Mouse (Mus musculus): ENCODE results near the gene Hist4h4. TPM values are rescaled to one million over a fixed set of nuclear protein-coding genes. Genes with fewer than 3 reads are reported as not detected.
A peak's percentile ranks its signal among the peaks of the same experiment; 100 is the strongest.

The Hist4h4 gene
- 0.46 and 0.56 TPM in 2 replicates for polyA plus RNA-seq (2014; fragmentation: Nextera tagmentation; extraction: Ambion mirVana)

DNA sequence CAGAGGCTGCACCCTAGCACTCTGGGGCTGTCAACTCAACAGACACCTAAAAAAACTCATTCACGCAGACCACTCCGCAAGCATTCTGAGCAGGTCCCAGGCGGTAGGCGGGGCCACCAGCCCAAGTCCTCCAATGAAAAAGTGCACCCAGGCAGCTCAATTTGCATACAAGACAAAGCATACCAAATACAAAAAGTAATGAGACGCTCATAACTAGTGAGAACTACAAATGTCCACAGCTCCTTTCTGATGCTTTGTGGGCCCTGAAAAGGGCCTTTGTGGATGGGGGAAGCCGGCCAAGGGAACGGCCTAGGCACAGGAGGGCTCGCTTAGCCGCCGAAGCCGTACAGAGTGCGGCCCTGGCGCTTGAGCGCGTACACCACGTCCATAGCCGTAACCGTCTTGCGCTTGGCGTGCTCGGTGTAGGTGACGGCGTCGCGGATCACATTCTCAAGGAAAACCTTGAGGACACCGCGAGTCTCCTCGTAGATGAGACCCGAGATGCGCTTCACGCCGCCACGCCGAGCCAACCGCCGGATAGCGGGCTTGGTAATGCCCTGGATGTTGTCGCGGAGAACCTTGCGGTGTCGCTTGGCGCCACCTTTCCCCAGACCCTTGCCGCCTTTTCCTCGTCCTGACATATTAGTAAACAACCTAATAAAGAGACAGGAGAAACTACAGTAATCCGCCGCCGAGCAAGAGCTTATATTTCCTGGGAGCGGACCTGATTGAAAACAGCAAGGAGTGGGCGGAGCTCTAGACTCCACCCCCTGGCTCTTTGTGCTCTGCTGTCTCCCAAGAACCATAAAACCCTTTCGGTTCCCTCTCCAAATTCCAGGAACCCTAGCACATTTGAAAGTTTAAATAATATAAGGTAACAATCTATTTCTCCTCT, at the start of gene Hist4h4:
TSS of gene Hist4h4 (minus strand) at position 677 of the 895 bp plus-strand sequence.
- no peaks in the 10 kb centered on the region for H3K27me3 ChIP-seq (ENCODE audit: control insufficient read depth, insufficient read depth, low read length)
- no peaks in the 10 kb centered on the region for H3K9me3 ChIP-seq (replicated peaks; ENCODE audit: control insufficient read depth, low read length)
- DNase-seq (ENCODE audit: low spot score) (peak; percentile 96), ATAC-seq (replicated peaks; ENCODE audit: insufficient number of reproducible peaks, low FRiP score, low TSS enrichment, low read depth) (peak; percentile 68)
- peak within 1 kb of the TSS; percentile 100 for H3K27ac ChIP-seq (replicated peaks; ENCODE audit: low read depth, low read length)
- no peaks in the 10 kb centered on the region for H3K36me3 ChIP-seq (replicated peaks; ENCODE audit: control insufficient read depth, insufficient read depth, low read depth, low read length)
- H3K9ac ChIP-seq (replicated peaks; ENCODE audit: low read length): peak within 1 kb of the TSS; percentile 98
- H3K4me3 ChIP-seq (ENCODE audit: low read depth, low read length): peak within 1 kb of the TSS; percentile 70
- H3K4me2 ChIP-seq (ENCODE audit: low read depth, low read length): peak within 1 kb of the TSS; percentile 92
- under 1% methylated on average over 50 of the region's 50 CpGs for WGBS
- no peaks in the 10 kb centered on the region for H3K4me1 ChIP-seq (ENCODE audit: control insufficient read depth, insufficient read depth, low read length)

DNA sequence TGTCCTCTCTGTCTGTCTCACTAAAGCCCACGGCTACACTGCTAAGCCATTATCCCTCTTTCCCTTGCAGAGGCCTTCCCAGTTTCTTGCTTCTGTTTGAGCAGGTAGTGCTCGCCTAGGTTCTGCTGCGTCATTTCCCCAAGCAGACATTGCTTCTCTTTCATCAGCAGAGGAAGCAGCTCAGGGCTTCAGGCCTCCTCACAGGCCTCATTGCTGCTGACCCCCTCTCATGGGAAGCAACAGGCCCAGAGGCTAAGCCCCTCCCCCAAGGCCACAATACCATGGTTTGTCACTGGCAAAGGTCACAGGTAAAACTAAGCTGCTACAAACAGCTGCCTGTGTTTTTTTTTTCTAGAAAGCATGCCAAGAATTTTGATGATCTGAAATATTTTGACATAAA, 48.5 kb upstream of the Hist4h4 start:
- Histone ChIP-seq H3K4me2 (ENCODE audit: low read depth, low read length) (no peak overlapping the region), H3K36me3 (replicated peaks; ENCODE audit: control insufficient read depth, insufficient read depth, low read depth, low read length) (no peaks in the 10 kb centered on the region), H3K27ac (replicated peaks; ENCODE audit: low read depth, low read length) (no peak overlapping the region), H3K27me3 (ENCODE audit: control insufficient read depth, insufficient read depth, low read length) (no peaks in the 10 kb centered on the region), H3K4me3 (ENCODE audit: low read depth, low read length) (no peak overlapping the region), H3K9me3 (replicated peaks; ENCODE audit: control insufficient read depth, low read length) (no peaks in the 10 kb centered on the region), H3K4me1 (ENCODE audit: control insufficient read depth, insufficient read depth, low read length) (peaks cover 2% of the 10 kb centered on the region; the same call in 1 of the 2 replicates), H3K9ac (replicated peaks; ENCODE audit: low read length) (no peak overlapping the region)
- ATAC-seq (replicated peaks; ENCODE audit: insufficient number of reproducible peaks, low FRiP score, low TSS enrichment, low read depth): no peak
- peak; percentile 47 for DNase-seq (ENCODE audit: low spot score)
- 27% methylated on average over 3 of the region's 3 CpGs for whole genome bisulfite sequencing

DNA sequence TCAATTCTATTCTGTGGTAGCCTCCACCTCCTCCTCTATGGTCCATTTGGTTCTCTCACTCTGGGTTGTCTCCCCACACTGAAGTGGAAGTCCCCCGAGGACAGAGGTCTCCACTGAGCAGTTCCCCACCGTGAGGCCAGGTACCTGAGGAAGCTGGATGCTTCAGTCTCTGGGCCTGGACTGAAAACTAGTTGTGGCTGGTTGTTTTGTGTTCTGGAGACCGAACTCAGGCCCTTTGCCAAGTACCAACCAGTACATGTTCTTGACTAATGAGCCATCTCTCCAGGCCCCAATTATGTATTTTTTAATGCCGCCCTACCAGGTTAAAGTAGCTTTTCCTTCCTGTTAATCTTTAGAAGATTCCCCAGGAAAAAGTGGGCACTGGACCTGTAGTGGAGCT, 48.1 kb upstream of the Hist4h4 start:
- no peak for DNase-seq (ENCODE audit: low spot score)
- WGBS: 79% methylated on average over 4 of the region's 4 CpGs
- Histone ChIP-seq H3K4me2 (ENCODE audit: low read depth, low read length) (no peak overlapping the region), H3K9ac (replicated peaks; ENCODE audit: low read length) (no peak overlapping the region), H3K36me3 (replicated peaks; ENCODE audit: control insufficient read depth, insufficient read depth, low read depth, low read length) (no peaks in the 10 kb centered on the region), H3K27ac (replicated peaks; ENCODE audit: low read depth, low read length) (no peak overlapping the region), H3K9me3 (replicated peaks; ENCODE audit: control insufficient read depth, low read length) (no peaks in the 10 kb centered on the region), H3K27me3 (ENCODE audit: control insufficient read depth, insufficient read depth, low read length) (no peaks in the 10 kb centered on the region), H3K4me1 (ENCODE audit: control insufficient read depth, insufficient read depth, low read length) (no peaks in the 10 kb centered on the region; the same call in 1 of the 2 replicates), H3K4me3 (ENCODE audit: low read depth, low read length) (no peak overlapping the region)
- no peak for ATAC-seq (replicated peaks; ENCODE audit: insufficient number of reproducible peaks, low FRiP score, low TSS enrichment, low read depth)

DNA sequence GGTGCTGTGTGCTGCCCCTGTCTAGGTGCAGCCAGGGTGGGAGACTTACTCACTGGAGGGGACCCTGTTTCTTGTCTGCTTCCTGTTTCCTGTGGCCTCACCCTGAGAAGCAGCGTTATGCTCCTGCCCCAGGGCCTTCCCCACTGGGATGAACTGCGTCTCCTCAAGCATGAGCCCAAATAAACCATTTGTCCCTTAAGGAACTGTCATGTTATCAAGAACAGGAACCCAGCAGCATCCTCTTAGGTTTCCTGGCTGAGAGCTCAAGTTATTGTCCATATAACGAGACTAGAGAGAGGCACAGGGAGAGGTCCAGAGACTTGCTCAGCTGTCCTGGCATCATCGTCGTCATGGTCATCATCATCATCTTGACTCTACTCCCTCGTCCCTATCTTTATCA, 46.1 kb upstream of the Hist4h4 start:
- no peaks in the 10 kb centered on the region for H3K27me3 ChIP-seq (ENCODE audit: control insufficient read depth, insufficient read depth, low read length)
- WGBS: 70% methylated on average over 6 of the region's 6 CpGs
- no peaks in the 10 kb centered on the region for H3K9me3 ChIP-seq (replicated peaks; ENCODE audit: control insufficient read depth, low read length)
- no peaks in the 10 kb centered on the region for H3K36me3 ChIP-seq (replicated peaks; ENCODE audit: control insufficient read depth, insufficient read depth, low read depth, low read length)
- H3K4me3 ChIP-seq (ENCODE audit: low read depth, low read length): no peak overlapping the region
- ATAC-seq (replicated peaks; ENCODE audit: insufficient number of reproducible peaks, low FRiP score, low TSS enrichment, low read depth) (no peak), DNase-seq (ENCODE audit: low spot score) (no peak)
- no peak overlapping the region for H3K4me2 ChIP-seq (ENCODE audit: low read depth, low read length)
- H3K4me1 ChIP-seq (ENCODE audit: control insufficient read depth, insufficient read depth, low read length): no peaks in the 10 kb centered on the region
- H3K9ac ChIP-seq (replicated peaks; ENCODE audit: low read length): no peak overlapping the region
- no peak overlapping the region for H3K27ac ChIP-seq (replicated peaks; ENCODE audit: low read depth, low read length)

DNA sequence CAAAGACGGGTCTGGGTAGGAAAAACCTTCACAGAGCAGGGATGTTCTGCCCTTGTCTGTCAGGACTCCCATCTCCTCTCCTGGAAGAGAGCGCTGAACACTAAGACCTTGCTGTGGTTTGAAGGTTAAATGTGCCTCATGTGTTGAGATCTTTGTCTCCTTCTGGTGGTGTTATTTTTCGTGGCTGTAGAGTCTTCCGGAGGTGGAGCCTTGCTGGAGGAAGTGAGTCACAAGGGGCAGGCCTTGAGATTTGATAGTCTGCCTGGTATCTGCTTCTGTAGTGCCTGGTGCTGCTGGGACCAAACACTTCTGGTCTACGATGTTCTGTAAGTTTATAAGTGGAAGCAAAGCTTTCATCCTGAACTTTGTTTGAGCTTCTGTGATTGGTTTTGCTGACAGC, 44.8 kb upstream of the Hist4h4 start:
- H3K27ac ChIP-seq (replicated peaks; ENCODE audit: low read depth, low read length): no peak overlapping the region
- no peak for ATAC-seq (replicated peaks; ENCODE audit: insufficient number of reproducible peaks, low FRiP score, low TSS enrichment, low read depth)
- 82% methylated on average over 5 of the region's 5 CpGs for WGBS
- H3K9ac ChIP-seq (replicated peaks; ENCODE audit: low read length): no peak overlapping the region
- no peak overlapping the region for H3K4me3 ChIP-seq (ENCODE audit: low read depth, low read length)
- DNase-seq (ENCODE audit: low spot score): no peak
- no peaks in the 10 kb centered on the region for H3K27me3 ChIP-seq (ENCODE audit: control insufficient read depth, insufficient read depth, low read length)
- H3K4me2 ChIP-seq (ENCODE audit: low read depth, low read length): no peak overlapping the region
- H3K36me3 ChIP-seq (replicated peaks; ENCODE audit: control insufficient read depth, insufficient read depth, low read depth, low read length): no peaks in the 10 kb centered on the region
- no peaks in the 10 kb centered on the region for H3K9me3 ChIP-seq (replicated peaks; ENCODE audit: control insufficient read depth, low read length)
- no peaks in the 10 kb centered on the region for H3K4me1 ChIP-seq (ENCODE audit: control insufficient read depth, insufficient read depth, low read length)

DNA sequence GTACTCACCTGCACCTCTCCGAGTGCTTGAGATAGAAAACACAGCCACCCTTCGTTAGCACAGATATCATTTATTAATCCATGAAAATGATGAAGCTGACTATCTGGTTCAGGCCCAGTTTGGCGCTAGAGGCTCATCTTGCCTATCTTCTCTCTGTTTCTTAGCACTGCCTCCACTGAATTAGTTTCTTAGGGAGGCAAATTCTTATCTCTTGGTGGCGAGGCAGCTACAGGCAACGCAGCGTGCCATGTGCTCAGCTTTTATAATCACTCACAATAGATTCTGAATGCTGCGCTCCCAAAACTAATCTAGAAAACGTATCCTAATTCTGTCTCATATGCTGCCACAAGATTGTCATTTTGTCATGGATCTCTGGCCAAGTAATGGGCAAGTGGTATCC, 44.2 kb upstream of the Hist4h4 start:
- WGBS: 90% methylated on average over 8 of the region's 8 CpGs
- Histone ChIP-seq H3K36me3 (replicated peaks; ENCODE audit: control insufficient read depth, insufficient read depth, low read depth, low read length) (no peaks in the 10 kb centered on the region), H3K4me1 (ENCODE audit: control insufficient read depth, insufficient read depth, low read length) (no peaks in the 10 kb centered on the region), H3K4me2 (ENCODE audit: low read depth, low read length) (no peak overlapping the region), H3K27me3 (ENCODE audit: control insufficient read depth, insufficient read depth, low read length) (no peaks in the 10 kb centered on the region), H3K9ac (replicated peaks; ENCODE audit: low read length) (no peak overlapping the region), H3K9me3 (replicated peaks; ENCODE audit: control insufficient read depth, low read length) (no peaks in the 10 kb centered on the region), H3K27ac (replicated peaks; ENCODE audit: low read depth, low read length) (no peak overlapping the region), H3K4me3 (ENCODE audit: low read depth, low read length) (no peak overlapping the region)
- DNase-seq (ENCODE audit: low spot score): no peak
- no peak for ATAC-seq (replicated peaks; ENCODE audit: insufficient number of reproducible peaks, low FRiP score, low TSS enrichment, low read depth)

DNA sequence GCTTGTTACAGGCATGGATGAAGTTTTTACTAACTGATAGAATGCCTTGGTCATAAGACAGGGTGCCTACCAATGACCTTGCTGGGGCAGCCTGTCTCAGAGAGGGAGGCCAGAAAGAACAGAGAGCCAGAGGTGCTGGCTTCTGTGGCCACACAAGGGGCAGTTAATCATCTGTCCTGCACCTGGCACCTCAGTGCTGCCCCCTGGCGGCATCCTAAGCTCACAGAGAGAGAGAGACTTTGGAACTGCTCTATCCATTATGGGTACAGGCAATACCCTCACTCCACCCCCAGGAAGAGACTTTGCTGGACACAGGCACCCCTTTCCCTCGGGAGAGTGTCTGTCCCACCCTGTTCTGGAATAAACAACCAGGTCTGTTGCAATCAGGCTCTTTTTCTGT, 43.6 kb upstream of the Hist4h4 start:
- no peak; the same call in 1 of the 2 replicates for ATAC-seq (replicated peaks; ENCODE audit: insufficient number of reproducible peaks, low FRiP score, low TSS enrichment, low read depth)
- 39% methylated on average over 2 of the region's 2 CpGs for WGBS
- DNase-seq (ENCODE audit: low spot score): peak; percentile 45
- H3K4me1 ChIP-seq (ENCODE audit: control insufficient read depth, insufficient read depth, low read length): no peaks in the 10 kb centered on the region
- no peak overlapping the region for H3K27ac ChIP-seq (replicated peaks; ENCODE audit: low read depth, low read length)
- H3K27me3 ChIP-seq (ENCODE audit: control insufficient read depth, insufficient read depth, low read length): no peaks in the 10 kb centered on the region
- no peak overlapping the region for H3K4me2 ChIP-seq (ENCODE audit: low read depth, low read length)
- no peak overlapping the region for H3K4me3 ChIP-seq (ENCODE audit: low read depth, low read length)
- no peaks in the 10 kb centered on the region for H3K9me3 ChIP-seq (replicated peaks; ENCODE audit: control insufficient read depth, low read length)
- no peak overlapping the region for H3K9ac ChIP-seq (replicated peaks; ENCODE audit: low read length)
- H3K36me3 ChIP-seq (replicated peaks; ENCODE audit: control insufficient read depth, insufficient read depth, low read depth, low read length): no peaks in the 10 kb centered on the region

DNA sequence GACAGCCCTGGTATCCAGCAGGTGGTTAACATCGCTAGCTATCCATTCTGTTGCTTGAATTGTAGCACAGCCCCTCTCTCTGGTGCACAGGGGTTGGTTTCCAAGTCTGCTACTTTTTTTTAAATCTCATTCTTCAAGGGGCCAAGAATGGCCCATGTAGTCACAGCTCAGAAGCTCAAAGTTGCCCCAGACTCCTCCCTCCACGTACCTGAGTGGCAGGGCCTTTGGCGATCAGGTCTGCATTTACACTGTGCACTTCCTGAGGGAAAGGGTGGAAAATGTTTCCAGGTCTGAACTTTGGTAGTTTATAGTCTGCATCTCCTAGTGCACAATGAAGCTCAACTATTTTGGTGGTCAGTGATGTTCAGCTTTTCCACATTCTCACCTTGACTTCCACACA, 43.1 kb upstream of the Hist4h4 start:
- Histone ChIP-seq H3K27ac (replicated peaks; ENCODE audit: low read depth, low read length) (no peak overlapping the region), H3K36me3 (replicated peaks; ENCODE audit: control insufficient read depth, insufficient read depth, low read depth, low read length) (no peaks in the 10 kb centered on the region), H3K4me2 (ENCODE audit: low read depth, low read length) (no peak overlapping the region), H3K4me3 (ENCODE audit: low read depth, low read length) (no peak overlapping the region), H3K9ac (replicated peaks; ENCODE audit: low read length) (no peak overlapping the region), H3K27me3 (ENCODE audit: control insufficient read depth, insufficient read depth, low read length) (no peaks in the 10 kb centered on the region), H3K9me3 (replicated peaks; ENCODE audit: control insufficient read depth, low read length) (no peaks in the 10 kb centered on the region), H3K4me1 (ENCODE audit: control insufficient read depth, insufficient read depth, low read length) (no peaks in the 10 kb centered on the region)
- ATAC-seq (replicated peaks; ENCODE audit: insufficient number of reproducible peaks, low FRiP score, low TSS enrichment, low read depth) (no peak), DNase-seq (ENCODE audit: low spot score) (no peak)
- WGBS: 88% methylated on average over 3 of the region's 3 CpGs

Measured in embryonic facial prominence, embryonic 11.5 days (tissue).